Mouse (Mus musculus) 3T3-L1 (cell line): ENCODE results near the gene Gm10681.
"Not testable (repeated sequence)": the region's sequence is repeated elsewhere in the genome, so short reads cannot be mapped to it uniquely, and the experiment has no call there.

ENCODE experiments used
- DNase-seq: peaks from one replicate; pipeline ENCODE4 v3.0.0-alpha.2; 2015; ENCODE audit warnings: low read depth, low spot score

The Gm10681 gene

GRCm38 (mm10) chr3:98588707-98589106 is at the start of gene Gm10681:
Gene Gm10681 (minus strand): TSS chr3:98588807.
- no peak for DNase-seq

- DNase-seq = no peak
Measured at GRCm38 (mm10) chr3:98635145-98635544, 46.5 kb upstream of the Gm10681 start.

- no peak for DNase-seq
Measured at GRCm38 (mm10) chr3:98630152-98630551, 41.5 kb upstream of the Gm10681 start, which contains the start of gene Hsd3b5. Gene Hsd3b5 (minus strand): TSS chr3:98630252.

- no peak for DNase-seq
Measured at GRCm38 (mm10) chr3:98629633-98630032, 41.0 kb upstream of the Gm10681 start.

GRCm38 (mm10) chr3:98616786-98617185 is 28.2 kb upstream of the Gm10681 start:
- not testable (repeated sequence) for DNase-seq

GRCm38 (mm10) chr3:98616244-98616643 is 27.6 kb upstream of the Gm10681 start:
- DNase-seq = not testable (repeated sequence)

GRCm38 (mm10) chr3:98614406-98614927 is 25.9 kb upstream of the Gm10681 start:
- not testable (repeated sequence) for DNase-seq

GRCm38 (mm10) chr3:98613963-98614362 is 25.4 kb upstream of the Gm10681 start:
- no peak for DNase-seq

GRCm38 (mm10) chr3:98613540-98613939 is 24.9 kb upstream of the Gm10681 start:
- DNase-seq = not testable (repeated sequence)

- DNase-seq = no peak
Measured at GRCm38 (mm10) chr3:98587721-98588120, 886 bp downstream of the Gm10681 start.

- DNase-seq = not testable (repeated sequence)
Measured at GRCm38 (mm10) chr3:98582622-98583021, 6.0 kb downstream of the Gm10681 start.

- DNase-seq = not testable (repeated sequence)
Measured at GRCm38 (mm10) chr3:98582202-98582601, 6.4 kb downstream of the Gm10681 start.

- not testable (repeated sequence) for DNase-seq
Measured at GRCm38 (mm10) chr3:98581024-98581423, 7.6 kb downstream of the Gm10681 start.

GRCm38 (mm10) chr3:98567717-98568116 is 20.9 kb downstream of the Gm10681 start:
- DNase-seq = not testable (repeated sequence)

GRCm38 (mm10) chr3:98564894-98565293 is 23.7 kb downstream of the Gm10681 start:
- not testable (repeated sequence) for DNase-seq

- DNase-seq = not testable (repeated sequence)
Measured at GRCm38 (mm10) chr3:98563831-98564230, 24.8 kb downstream of the Gm10681 start.

GRCm38 (mm10) chr3:98560711-98561110 is 27.9 kb downstream of the Gm10681 start:
- not testable (repeated sequence) for DNase-seq

GRCm38 (mm10) chr3:98550832-98551231 is 37.8 kb downstream of the Gm10681 start:
- DNase-seq = not testable (repeated sequence)

GRCm38 (mm10) chr3:98550215-98550614 is 38.4 kb downstream of the Gm10681 start:
- not testable (repeated sequence) for DNase-seq

- DNase-seq = not testable (repeated sequence)
Measured at GRCm38 (mm10) chr3:98548495-98548894, 40.1 kb downstream of the Gm10681 start.

- not testable (repeated sequence) for DNase-seq
Measured at GRCm38 (mm10) chr3:98547641-98548040, 41.0 kb downstream of the Gm10681 start.

GRCm38 (mm10) chr3:98524978-98525377 is 63.6 kb downstream of the Gm10681 start:
- DNase-seq = not testable (repeated sequence)

- not testable (repeated sequence) for DNase-seq
Measured at GRCm38 (mm10) chr3:98524552-98524951, 64.1 kb downstream of the Gm10681 start.

GRCm38 (mm10) chr3:98522779-98523178 is 65.8 kb downstream of the Gm10681 start:
- DNase-seq = not testable (repeated sequence)
